Mouse (Mus musculus) frontal cortex, postnatal 25 days (tissue): ENCODE measurements around the gene Fezf2.

Source experiments
- DNase-seq, 2 experiments: peaks; one replicate each; pipeline ENCODE4 v3.0.0; 2022; ENCODE audit warnings: low spot score in 2 of 2

Gene Fezf2

DNA sequence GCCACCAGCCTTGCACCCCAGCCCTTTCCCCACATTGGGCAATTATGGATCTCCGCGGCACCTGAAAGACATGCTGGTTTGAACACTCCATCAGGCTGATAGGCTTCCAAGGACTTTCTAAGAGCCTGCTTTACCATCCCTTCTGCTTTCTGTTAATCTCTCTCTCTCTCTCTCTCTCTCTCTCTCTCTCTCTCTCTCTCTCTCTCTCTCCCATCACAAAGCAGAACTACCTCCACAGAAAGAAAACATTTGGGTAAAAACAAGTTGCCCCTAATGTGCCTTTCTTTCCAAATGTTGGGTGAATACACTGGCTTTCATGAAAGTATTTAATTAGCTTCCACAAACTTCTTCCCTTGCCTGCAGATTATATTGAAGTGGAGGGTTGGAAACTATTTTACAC lies at the start of gene Fezf2:
Gene Fezf2 (minus strand): TSS at position 101 of the 400 bp plus-strand sequence.
- DNase-seq = no peak

DNA sequence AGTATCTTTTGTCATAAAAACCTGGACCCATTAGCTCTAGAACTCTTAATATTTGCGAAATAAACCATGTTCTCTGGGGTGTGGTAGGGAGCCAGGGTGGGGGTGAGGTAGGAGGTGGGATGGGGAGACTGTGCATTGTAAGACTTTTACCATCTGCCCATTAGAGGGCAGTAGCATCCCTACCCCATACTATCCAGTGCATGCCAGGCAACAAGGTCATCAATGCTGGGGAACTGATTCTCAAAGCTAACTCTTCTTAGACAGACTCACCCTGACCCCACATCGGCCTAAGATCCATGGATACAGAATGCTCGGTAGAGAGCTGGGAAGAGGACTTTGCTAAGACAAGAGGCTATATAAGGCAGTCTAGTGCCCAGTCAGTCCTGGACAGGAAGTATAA lies 49.6 kb upstream of the Fezf2 start:
- DNase-seq = no peak

DNA sequence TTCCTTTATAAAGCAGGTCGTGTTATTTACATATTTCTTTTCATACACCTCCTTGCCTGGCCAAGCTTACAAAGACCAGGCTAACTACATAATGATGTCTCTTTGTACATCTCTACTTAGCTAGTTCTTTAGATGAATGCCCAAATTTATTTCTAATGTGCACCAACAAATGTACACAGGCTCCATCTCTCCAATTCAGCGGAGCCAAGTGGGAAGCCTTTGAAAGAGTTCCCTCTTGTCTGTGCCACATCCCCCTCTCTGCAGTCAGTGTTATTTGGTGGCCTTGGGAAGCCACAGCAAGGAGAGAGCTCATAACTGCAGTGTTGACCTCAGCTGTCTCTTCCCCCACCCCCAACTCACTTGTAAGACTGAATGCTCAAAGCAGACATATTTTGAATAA lies 46.3 kb upstream of the Fezf2 start:
- DNase-seq = no peak

DNA sequence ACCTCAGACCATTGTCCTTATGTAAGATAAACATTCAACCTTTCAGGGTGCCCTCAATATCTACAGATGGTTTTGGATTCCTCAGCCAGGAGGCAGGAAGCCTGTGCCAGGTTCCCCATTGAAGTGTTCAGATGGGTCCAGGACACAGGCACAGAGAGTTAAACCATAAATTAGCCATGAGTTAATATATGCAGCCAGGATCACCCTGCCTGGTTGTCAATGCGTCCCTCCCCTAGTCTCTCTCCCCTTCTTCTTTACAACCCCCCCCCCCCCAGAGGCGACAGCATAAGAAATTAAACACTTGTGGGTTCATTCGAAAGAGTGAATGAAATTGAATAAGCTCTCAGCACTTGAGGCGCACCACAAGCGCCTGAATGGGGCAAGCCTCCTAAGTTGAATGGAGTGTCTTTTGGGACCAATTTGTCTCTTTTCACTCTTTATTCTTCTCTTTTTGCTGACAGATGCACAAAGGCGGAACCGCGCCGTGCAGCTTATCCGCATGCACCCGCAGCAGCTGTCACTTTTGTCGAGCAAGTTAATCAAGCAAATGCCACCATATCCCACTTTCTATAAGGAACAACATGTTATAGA lies 45.4 kb upstream of the Fezf2 start:
- no peak for DNase-seq

DNA sequence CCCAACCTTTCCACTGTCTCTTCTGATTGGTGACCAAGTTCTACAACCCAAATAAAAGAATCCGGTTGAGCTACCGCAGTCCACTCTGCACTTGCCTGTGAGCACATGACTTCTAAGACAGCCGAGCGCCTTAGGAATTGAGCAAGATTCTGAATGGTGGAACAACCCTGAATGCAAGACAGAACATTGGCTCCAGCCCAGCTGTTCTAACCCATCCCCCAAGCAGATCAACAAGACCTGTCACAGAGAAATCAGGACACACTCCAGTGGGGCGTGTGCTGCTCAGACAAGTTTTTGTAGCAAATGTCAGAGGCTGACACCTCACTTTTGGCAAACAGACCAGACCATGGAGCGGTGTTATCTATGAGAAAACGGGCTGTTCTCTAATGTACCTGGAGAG lies 43.2 kb upstream of the Fezf2 start:
- no peak for DNase-seq

DNA sequence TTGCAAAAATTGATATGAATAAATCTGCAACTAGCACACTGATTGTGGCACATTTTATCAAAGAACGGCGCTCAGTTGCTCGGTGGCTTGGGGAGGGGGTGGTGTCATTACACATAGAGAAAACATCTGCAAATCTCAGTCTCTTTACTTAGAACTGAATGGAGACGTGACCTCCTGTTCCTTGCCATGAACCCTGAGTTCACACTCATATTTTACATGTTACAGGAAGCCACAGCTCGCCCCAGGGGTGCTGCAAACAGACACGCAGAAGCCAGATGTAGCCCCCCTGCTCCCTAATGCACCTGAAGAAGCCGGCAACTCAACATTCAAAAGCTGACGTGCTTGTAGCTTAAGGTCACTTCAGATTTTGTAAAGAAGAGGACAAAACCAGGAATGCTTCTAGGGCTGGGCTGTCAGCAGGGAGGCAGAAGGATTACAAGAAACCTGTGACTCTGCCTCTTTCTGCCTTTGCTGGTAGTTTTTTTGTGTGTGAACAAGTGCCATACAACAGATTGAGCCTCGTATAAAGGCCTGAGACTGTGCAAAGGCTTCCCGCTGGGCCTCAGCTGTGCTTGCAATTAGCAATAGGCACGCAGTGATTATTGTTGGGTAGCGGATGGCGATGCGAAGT lies 40.9 kb upstream of the Fezf2 start:
- no peak for DNase-seq

DNA sequence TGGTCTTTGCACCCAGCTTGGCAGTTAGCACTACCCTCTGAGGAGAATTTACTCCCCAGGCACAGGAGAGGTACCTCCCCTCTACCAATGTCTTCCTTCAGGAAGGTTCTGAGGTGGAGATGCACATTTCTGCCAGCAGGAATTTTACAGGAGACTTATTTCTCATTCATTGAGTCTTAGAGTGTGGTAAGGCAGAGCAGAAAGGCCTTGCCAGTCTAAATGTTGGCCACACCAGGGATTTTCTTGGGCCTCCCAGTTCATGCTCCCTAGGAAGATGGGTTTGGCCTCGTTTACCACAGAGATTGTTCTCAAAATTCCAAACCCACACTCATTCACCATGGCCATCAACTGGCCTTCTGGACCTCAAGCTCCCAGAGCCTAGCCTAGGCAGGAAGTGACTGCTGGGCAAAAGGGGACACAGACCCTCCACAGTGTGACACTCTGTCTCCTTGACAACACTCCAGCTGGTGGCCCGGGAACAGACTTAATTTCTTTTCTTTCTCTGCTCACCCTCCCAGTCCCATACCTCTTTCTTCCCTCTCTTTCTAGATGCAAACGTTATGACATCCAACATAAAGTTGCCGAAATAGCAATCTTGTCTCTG lies 40.3 kb upstream of the Fezf2 start:
- no peak for DNase-seq

DNA sequence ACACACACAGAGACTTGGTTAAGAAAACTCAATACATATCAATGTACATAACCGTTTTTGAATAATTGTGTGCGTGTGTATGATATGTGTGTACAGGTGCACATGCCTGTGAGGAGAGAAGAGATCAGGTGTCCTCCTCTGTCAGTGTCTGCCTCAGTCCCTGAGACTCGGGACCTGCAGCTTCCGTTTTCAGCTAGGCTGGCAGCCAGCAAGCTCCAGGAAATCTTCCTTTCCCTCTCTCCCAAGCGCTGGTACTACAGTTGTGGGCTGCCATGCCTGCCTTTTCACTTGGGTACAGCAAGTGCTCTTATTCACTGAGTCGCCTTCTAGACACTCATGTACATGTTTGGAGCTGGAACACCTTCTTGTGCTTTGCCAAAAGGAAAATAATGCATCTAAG lies 39.2 kb upstream of the Fezf2 start:
- DNase-seq = no peak

DNA sequence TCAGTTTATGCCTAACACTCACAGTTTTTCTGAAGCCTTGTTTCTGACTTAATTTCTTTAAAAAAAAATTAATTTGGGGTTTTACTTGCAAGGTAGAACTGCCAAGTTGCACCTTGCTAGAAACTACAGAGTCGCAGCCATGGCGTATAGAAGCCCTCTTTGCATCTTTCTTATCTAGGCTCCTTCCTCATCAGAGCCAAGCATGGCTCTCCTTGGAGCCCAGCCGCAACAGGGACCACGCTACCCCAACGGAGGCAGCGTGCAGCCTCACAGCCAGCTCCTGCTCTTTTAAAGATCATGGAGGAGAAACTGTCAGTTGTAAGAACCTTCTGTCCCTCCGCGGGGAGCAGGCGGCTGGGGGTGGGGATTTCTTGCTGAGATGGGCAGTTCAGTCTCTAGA lies 29.9 kb upstream of the Fezf2 start:
- DNase-seq = no peak

DNA sequence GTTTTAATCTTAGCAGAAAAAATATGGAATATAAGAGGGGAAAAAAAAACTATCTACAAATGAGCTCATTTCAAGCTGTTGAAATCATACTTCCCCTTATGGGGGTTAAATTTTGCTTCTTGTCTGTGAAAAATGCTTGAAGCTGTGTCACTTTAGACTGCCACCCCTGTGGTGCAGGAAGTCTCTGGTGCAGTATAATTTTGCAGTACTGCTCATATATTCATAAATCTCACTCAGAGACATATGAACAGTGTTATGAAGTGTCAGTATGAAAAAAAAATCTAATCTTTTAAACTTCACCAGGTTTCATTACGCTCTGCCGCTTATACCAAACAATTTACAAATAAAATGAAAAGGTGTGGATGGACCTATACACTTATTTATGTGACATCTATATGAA lies 29.3 kb upstream of the Fezf2 start:
- DNase-seq = no peak

DNA sequence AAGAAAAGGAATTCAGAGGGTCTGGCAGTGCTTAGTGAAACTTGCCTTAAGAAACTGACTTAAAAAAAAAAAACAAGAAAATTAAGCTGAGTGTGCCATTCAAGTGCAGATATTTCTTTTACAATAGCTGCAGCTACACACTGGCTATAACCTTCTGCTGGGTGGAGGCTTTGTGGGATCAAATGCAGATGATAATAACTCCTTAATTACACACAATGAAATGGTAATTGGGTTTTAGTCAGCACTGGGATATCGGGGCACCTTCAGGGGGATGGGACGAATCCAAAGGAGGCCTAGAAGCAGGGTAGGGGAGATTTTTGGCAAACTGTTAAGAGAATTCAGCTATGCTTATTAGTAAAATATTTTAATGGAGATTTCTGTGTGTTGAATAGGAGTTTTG lies 27.5 kb upstream of the Fezf2 start:
- no peak for DNase-seq

DNA sequence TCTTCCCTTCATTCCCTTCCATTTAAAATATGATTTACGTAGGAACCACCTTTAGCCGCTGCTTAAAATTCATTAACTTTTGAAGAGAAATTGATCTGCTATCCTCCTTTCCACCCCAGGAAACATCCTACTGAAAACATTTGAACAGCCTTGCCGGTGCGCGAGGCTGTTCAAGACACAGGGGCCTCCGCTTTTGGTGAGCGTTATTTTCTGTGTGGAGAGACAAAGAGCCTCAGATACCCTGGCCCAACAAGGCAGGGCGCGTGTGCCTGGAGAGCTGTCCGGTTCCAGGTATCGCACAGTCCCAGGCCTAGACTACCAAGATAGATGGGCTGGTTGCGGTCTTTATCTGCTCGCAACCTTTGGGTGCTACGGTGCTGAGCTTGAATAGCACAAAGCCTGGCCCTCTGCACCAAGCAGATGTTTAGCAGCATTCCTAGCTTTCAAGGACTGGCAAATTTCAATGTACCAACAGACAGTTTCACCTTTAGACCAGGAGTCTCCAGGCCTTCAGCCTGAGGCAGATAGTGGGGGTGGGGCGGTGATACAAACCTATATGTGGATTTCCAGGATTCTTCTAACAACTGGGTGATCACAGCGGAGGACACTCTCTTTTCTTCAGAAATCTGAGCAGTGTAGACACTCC lies 2.4 kb upstream of the Fezf2 start:
- no peak for DNase-seq

DNA sequence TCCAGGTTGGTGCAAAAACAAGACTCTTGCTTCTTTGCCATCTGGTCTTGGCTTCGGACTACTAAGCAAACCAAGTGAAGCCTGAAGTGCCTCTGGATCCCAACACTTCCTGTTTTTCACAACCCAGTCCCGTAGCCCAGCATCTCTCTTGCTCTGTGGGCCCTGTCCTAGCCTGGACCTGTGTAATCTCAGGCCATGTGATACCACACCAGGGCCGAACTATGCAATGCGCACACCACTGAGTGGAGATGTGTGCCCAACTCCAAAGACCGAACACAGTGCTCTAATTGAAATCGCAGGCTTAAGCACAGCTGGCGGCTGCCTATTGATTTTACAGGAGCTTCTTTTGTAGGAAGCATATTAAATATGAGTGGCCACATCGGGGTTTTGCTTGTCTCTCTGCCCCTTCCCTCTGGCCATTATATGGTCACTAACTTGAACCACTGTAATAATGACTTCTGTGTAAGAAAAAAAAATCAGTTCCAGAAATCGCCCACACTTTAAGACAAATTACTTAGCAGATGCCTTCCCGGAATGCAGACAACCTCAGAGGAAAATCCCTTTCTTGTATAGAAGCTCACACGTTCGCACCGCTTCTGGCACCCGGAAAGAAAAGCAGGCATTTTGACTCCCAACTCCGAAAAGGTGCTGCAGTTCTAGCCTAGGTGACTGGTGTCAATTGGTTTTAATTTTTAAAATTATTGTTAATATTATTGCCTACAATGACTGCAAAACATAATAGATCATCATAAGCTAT lies 1.5 kb upstream of the Fezf2 start:
- DNase-seq = no peak

DNA sequence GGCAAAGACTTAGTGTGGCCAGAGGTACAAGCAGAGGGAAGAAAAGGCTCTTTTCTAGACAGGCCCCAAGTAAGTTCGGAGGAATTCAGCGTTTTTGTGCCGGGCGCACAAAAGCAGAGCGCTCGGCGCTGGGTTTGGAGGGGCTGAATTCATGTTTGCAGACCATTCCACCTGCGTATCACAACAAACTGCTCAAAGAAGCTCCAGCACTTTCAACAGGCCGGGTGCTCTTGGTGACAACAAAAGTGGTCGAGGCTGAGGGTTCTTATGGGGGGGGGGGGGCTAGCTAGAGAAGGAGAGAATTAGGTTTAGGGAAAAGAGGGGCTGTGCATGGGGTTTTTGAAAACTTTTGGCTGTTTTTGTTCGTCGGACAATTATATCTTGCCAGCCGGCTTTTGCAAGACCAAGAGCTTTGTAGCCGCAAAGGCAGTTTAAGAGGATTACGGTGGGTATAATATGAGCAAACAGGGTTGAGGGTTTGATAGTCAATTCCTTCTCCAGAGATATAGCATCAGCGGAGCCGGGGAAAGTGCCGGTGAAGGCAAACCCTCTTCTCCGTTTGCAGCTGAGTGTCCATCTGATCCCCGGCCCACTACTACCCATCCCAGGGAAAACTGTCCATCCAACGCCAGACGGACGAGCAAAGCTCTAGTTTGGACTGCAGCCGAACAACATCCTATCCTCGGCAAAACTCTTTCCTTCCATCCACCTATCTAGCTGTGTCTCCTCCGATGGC lies 956 bp downstream of the Fezf2 start:
- DNase-seq = no peak

DNA sequence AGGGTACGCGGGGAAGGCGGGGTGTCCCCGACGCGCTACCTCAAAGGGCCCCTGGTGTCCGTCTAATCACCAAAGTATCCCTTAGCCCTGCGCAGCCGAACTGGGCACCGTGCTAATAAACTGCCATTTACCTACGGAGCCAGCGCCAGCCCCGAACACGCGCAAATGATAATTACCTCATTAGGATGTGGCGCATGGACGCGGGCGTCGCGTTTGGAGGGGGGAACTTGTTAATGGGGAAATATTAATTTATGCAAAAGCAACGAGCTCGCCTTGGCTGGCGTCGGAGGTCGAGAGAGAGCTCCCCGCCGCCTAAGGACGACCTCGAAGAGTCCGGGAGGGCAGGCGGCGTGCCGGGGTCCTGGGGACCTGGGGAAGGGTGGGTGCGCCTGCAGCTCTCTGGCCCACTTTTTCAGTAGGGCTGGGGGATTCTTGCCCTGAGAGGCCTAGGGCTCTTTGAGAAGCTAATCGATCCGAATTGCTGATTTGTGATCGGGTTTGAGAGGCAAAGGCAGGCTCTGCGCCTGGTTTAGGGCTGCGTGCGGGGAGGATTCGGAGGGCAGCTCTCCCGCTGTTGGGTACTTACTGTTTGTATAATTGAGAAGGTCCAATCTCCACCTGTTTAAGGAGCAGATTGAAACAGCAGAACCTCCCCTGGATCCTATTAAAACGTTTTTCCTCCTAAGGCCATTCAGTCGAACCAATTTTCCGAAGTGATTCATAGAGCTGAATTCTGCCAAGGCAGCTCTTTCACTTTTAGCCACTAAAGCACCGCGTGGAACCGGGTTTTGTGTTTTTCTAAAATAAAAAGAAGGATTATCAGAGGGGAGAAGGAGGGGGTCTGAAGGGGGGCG lies 1.8 kb downstream of the Fezf2 start:
- no peak for DNase-seq

DNA sequence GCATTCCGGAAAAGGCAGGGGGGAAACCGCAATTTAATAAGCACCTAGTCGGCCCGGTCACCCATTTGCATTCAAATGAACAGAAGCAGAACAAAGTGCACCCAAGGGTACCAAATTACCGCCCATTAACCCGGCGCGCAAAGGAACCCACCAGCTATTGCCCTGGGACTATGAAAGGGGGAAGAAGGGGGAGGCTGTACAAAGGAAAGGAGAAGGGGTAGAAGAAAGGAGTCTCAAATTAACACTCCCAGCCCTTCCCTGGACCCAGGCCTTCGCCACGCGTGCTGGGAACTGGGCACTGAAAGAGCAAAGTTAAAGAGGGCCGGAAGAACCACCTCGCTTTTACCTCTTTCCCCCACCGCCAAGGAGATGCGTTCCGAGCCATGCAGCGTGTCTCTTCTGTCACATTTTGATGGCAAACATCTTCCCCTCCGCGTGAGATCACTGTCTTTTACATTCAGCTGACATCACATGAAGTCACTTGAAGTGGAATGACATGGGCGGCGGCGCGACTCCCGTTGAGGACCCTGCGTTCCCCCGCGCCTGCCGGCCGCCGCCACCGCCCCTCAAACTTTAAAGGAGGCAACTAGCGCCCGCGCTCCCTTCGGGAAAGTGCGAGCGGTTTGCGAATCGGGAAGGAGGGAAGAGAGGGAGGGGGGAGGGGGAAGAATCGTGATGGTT lies 2.6 kb downstream of the Fezf2 start:
- DNase-seq = no peak

DNA sequence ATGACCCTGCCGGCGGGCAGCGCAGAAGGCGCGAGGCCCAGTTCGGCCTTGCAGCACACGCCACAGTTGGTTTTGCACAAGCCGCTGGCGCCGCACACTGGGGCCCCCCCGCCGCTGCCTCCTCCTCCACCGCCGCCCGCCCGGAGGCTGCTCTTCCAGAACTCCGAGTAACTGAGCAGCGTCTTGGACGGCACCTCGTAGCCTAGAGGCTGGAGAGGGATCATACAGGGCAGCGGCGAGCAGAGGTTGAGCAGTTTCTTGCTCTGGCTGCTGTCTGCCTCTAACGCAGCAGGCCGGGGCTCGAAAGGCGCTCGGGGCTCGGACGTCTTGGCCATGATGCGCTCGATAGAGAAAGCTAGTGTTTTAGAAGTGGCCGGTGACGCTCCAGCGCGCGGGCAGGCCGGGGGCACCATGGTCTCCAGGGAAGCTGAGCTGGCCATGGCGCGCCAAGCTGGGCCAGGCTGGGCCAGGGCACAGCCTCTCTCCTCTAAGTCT lies 3.2 kb downstream of the Fezf2 start:
- DNase-seq = no peak

DNA sequence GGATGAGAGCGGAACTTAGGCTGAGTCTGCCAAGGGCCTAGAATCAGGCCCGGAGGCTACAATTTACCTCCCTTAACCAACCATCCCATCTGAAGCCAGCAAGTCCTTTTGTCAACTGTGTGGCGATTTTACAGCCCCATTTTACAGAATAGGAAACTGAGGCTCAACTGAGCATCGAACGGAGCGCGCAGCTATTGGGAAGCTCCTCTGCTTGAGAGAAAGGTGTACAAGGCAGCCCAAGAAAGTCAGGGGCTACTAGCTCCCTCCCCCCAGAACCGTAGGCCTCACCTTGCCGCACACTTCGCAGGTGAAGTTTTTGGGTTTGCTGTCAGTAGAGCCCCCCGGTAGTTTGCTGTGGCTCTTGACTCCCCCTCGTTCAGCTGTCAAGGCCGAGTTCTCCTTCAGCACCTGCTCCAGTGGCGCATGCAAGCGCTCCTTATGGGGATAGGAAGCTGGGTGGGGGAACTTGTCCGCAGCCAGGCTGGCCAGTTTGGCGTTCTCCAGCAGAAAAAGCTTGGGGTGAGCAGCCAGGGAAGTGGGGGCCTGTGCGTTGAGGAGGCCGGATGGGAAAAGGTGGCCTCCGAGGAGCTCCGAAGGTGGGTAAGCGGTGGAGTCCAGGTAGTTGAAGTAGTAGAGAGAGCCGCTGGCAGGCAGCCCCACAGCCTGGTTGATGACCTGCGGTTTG lies 3.8 kb downstream of the Fezf2 start:
- DNase-seq = no peak

DNA sequence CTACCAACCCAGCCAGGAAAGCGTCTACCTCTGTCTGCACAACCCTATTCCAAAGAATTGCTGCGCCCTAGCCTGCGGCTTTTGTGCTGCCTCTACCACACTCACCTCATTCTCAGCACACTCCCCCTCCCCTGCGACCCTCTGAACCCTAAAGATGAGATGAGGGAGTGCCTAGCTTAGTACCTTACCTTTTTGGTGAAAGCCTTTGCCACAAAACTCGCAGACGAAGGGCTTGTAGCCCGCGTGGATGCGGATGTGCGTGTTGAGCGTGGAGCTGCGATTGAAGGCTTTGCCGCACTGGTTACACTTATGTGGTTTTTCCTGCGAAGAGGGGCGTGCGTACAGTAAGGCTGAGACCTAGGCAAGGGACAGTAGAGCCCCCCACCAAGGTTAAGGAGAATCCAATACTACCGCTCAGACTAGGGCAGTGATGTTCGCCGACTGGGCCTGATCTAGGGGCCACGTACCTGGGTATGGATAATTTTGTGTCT lies 4.5 kb downstream of the Fezf2 start:
- DNase-seq = no peak
